Mouse (Mus musculus) cerebellum, adult 9-10 months (tissue): ENCODE measurements around the gene Tpte.
A peak's percentile ranks its signal among the peaks of the same experiment; 100 is the strongest.

Experiments
- DNase-seq: peaks from one replicate; pipeline ENCODE4 v3.0.0; 2022

Tpte gene

GRCm38 (mm10) chr8:22380934-22381333 lies 97.7 kb downstream of the Tpte start:
- no peak for DNase-seq

GRCm38 (mm10) chr8:22382824-22383595 lies 99.8 kb downstream of the Tpte start:
- no peak for DNase-seq

GRCm38 (mm10) chr8:22385158-22385557 lies 101.9 kb downstream of the Tpte start:
- no peak for DNase-seq

DNA sequence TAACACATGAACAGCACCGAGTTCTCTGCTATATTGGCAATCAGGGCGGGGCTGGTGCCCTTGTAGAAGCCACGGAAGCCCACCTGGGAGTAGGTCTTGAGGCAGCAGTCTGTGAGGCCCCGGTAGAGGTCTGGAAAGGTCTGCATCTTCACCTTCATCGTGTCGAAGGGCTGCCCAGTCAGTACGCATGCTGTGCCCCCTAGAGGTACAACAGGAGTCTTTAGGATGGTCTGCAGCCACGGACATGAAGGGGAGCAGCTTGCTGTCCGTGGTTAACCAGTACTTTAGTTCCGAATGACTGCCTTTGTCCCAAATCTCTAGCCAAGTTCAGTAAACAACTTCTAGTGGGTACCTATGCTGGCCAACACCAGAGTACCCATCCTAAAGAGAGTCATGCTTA lies 106.6 kb downstream of the Tpte start:
- DNase-seq, result no peak

GRCm38 (mm10) chr8:22390766-22391463 lies 107.7 kb downstream of the Tpte start:
- no peak for DNase-seq

GRCm38 (mm10) chr8:22394471-22394870 lies 111.2 kb downstream of the Tpte start:
- no peak for DNase-seq

GRCm38 (mm10) chr8:22395256-22395655 lies 112.0 kb downstream of the Tpte start:
- DNase-seq, result peak; percentile 65

DNA sequence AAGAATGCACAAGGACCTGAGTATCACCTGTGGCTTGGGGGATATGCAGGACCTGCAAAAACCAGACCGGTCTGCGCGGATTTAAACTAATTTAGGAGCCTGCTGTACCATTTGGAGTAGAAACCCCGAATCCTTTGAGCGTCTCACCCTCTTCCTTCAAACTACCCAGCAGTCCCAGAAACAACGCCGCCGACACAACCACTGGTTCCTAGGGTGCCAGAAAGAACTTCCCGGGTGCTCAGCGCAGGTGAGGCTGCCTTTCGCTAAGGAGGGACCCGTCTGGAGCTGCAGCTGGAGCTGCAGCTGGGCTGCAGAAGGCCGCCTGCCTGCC lies 114.5 kb downstream of the Tpte start:
- DNase-seq, result peak; percentile 62

GRCm38 (mm10) chr8:22398142-22398951 lies 115.1 kb downstream of the Tpte start, which contains the start of gene Slc25a15:
Gene Slc25a15 (minus strand): TSS chr8:22398597.
- peak; percentile 88 for DNase-seq

DNA sequence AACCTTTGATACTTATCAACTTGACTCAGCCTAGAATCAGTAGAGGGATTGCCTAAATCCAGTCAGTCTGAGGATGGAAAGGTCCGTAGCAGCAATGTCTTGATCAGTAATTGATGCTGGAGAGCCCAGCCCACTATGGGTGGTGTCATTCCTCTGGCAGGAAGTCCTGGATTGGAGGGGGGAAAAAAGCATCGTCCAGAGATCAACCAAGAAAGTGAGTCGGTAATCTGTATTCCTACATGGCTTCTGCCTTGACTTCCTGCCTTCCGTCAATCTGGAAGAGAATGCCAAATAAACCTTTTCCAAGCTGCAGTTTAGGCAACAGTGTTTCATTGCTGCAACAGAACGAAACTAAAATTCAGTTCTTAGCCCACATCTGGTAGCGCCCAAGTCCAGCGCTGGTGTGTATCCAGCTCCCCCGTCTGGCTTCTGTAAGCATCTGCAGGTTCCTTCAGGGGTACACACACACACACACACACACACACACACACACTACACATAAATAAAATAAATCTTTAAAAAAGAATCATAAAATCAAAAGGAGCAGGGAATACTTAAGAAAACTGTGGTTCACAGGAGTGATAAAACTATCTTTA lies 116.1 kb downstream of the Tpte start:
- peak; percentile 52 for DNase-seq

- no peak for DNase-seq
Observed at GRCm38 (mm10) chr8:22400593-22400992, 117.4 kb downstream of the Tpte start.

DNA sequence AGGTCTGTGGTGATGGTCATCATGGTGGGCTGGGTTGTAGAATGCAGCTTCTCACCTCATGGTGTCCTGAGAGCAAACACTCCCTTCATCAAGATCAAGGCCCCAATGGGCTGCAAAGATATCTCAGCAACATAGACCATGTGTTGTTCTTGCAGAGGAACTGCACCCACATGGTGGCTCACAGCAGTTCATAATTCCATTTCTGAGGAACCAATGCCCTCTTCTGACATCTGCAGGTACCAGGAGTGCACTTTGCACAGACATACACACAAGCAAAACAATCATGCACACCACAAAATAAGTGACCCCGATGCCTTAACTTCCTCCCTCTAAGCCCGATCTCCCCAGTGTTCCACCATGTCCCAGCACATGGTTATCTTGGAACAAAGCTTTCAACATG lies 120.0 kb downstream of the Tpte start:
- no peak for DNase-seq

DNA sequence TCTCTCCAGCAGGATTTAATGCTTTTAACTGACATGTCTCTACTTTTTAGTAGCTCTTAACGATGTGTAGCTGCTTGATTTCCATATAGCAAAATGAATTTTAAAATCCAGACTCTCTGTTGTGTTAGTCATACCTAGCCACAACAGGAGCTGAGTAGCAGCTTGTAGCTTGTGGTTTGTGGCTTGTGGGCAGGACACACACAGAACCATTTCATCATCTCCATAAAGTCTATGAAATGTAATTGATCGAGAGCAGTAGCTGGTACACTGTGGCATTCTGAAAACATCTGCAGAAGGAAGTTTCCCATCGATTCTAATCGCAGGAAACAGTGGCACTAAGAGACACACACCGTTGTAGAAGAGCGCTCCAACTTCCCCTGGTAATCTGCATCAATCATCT lies 122.5 kb downstream of the Tpte start:
- no peak for DNase-seq

- DNase-seq, result no peak
Observed at GRCm38 (mm10) chr8:22410688-22411281, 127.5 kb downstream of the Tpte start.

DNA sequence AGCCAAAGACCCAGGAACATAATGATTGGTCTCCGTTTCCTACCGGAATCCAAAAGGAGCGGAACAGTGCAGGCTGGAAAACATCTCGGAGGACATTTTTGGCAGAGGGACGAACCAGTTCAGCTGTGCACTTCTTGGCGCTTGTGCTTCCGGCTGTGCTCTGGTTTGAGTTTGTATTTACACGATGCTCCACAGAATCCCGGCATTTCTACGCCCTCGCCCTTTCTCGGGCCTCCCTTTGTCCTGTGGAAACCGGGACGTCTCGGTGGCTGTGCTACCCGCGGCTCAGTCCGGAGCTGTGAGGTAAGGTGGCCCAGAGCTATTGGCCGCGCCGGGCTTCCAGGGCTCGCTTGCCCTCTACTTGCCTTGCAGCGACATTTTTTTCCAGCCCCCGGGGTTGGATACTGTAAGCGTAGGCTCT lies 128.1 kb downstream of the Tpte start, which contains the start of gene Mrps31:
Gene Mrps31 (plus strand): TSS at position 80 of the 421 bp plus-strand sequence.
- peak; percentile 91 for DNase-seq

DNA sequence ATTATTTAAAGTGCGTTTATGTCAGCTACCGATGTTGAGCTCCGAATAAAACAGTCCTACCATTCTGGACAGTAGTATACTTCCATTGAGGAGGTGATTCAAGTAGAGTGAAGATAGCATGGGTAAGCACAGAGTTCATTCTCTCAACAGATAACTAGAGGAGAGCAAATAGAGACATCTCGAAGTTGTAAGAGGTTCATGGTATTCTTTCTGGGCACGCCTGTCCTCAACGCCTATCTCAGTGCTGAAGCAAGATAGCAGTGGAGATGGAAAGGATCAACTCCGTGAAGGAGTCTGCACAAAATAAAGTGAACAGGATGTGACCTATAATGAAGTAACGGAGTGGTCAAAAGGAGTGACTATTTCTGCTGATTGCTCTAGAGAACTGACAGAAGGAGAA lies 128.7 kb downstream of the Tpte start:
- no peak for DNase-seq
